Mouse (Mus musculus) right cerebral cortex, adult 2 months (tissue): ENCODE data around the gene Tbc1d25.

Source experiments
- DNase-seq, 2 experiments: peaks; one replicate each; pipeline ENCODE4 v3.0.0; 2021 to 2022; ENCODE audit warnings: low spot score in 2 of 2

The Tbc1d25 gene

GRCm38 (mm10) chrX:8175504-8176385 lies at the start of gene Tbc1d25:
Tbc1d25 (minus strand) TSS chrX:8176181.
- peak; percentile 72 to 82 for DNase-seq

- no peak for DNase-seq
Observed at GRCm38 (mm10) chrX:8223473-8223872, 47.5 kb upstream of the Tbc1d25 start.

- DNase-seq: peak; percentile 11 to 42
Observed at GRCm38 (mm10) chrX:8222678-8223421, 46.9 kb upstream of the Tbc1d25 start.

GRCm38 (mm10) chrX:8222296-8222677 lies 46.3 kb upstream of the Tbc1d25 start:
- peak; percentile 50 to 60 for DNase-seq

- no peak for DNase-seq
Observed at GRCm38 (mm10) chrX:8219651-8220050, 43.7 kb upstream of the Tbc1d25 start.

GRCm38 (mm10) chrX:8218114-8218513 lies 42.1 kb upstream of the Tbc1d25 start:
- DNase-seq: no peak

- DNase-seq: peak; percentile 56 to 63
Observed at GRCm38 (mm10) chrX:8217383-8217782, 41.4 kb upstream of the Tbc1d25 start.

- DNase-seq: no peak
Observed at GRCm38 (mm10) chrX:8211490-8212207, 35.7 kb upstream of the Tbc1d25 start.

- no peak for DNase-seq
Observed at GRCm38 (mm10) chrX:8209720-8210119, 33.7 kb upstream of the Tbc1d25 start.

GRCm38 (mm10) chrX:8207224-8207623 lies 31.2 kb upstream of the Tbc1d25 start:
- no peak for DNase-seq

GRCm38 (mm10) chrX:8206694-8207197 lies 30.8 kb upstream of the Tbc1d25 start:
- DNase-seq: no peak

- peak; percentile 76 to 78 for DNase-seq
Observed at GRCm38 (mm10) chrX:8206015-8206693, 30.2 kb upstream of the Tbc1d25 start, which contains the start of gene Porcn. Porcn (minus strand) TSS chrX:8206525.

- DNase-seq: peak in 1 of 2 experiments; percentile 12
Observed at GRCm38 (mm10) chrX:8205551-8205950, 29.6 kb upstream of the Tbc1d25 start.

GRCm38 (mm10) chrX:8205088-8205487 lies 29.1 kb upstream of the Tbc1d25 start:
- no peak for DNase-seq

GRCm38 (mm10) chrX:8204076-8204475 lies 28.1 kb upstream of the Tbc1d25 start:
- no peak for DNase-seq

GRCm38 (mm10) chrX:8203105-8203504 lies 27.1 kb upstream of the Tbc1d25 start:
- DNase-seq: no peak

GRCm38 (mm10) chrX:8193419-8193723 lies 17.4 kb upstream of the Tbc1d25 start, which contains the start of gene Ebp:
Ebp (minus strand) TSS chrX:8193512.
- peak; percentile 45 to 53 for DNase-seq

GRCm38 (mm10) chrX:8192640-8193418 lies 16.8 kb upstream of the Tbc1d25 start:
- peak; percentile 61 to 80 for DNase-seq

- peak in 1 of 2 experiments; percentile 23 for DNase-seq
Observed at GRCm38 (mm10) chrX:8192126-8192639, 16.2 kb upstream of the Tbc1d25 start.

- no peak for DNase-seq
Observed at GRCm38 (mm10) chrX:8182871-8183540, 7.0 kb upstream of the Tbc1d25 start.
